Comparison of ENCODE assay signal across 26 mouse cellular contexts in the genomic region with DNA sequence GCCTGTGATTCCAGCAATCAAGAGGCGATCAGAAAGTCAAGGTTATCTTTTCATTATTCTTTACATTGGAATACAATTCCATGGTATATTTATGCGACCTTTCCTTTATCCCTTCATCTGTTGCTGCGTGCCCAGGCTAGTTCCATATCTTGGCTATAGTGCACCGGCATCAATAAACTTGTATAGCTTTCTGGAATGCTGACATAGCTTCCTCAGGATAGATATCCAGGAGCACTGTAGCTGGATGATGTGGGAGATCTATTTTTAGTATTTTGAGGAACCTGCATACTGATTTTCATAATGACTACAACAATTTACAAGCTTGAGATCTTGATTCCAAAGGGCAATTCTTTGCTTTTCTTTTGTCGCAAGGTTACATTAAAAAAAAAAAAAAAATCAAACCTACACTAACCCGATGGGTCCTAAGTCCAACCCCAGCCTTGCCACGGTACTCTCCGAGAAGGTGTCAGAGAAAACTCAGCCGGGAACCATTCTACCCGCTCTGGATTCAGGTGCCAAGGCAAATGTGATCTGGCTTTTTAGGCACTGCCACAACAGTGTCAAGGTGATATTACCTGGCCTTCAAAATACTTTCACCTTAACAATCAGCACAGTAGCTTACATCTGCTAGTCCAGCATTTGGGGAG. TPM values are rescaled to one million over a fixed set of nuclear protein-coding genes. Genes with fewer than 3 reads are reported as not detected.
DNase-seq lines count a peak whose midpoint lies in the region; ATAC-seq and TF ChIP-seq lines count a peak whose summit lies in the region.
"Had no signal": no experiment of that assay in that cellular context is flagged by ENCODE, and none has a peak within 500 bp of the region (broad histone marks: within the 10 kb centered on the region; RNA-seq: fewer than 3 reads in every experiment).

No protein-coding gene starts in this region.

- DNase-seq in kidney, adult 9 months: peak; percentile 61
- no peak for DNase-seq in testis, postnatal 14 days (ENCODE audit: low spot score)
- DNase-seq in kidney, postnatal 14 days: peak; percentile 51
- no peak for DNase-seq in hindbrain, embryonic 11.5 days (ENCODE audit: low spot score)
- no peak for DNase-seq in frontal cortex, postnatal 36 days (ENCODE audit: low spot score in 2 of 2)
- DNase-seq: adrenal gland, adult 8-10 months; B cell, adult 2 months; cerebellum, adult 2 months; cerebellum, postnatal 14 days; gastrocnemius, postnatal 14 days; layer of hippocampus, postnatal 36 days; left cerebral cortex, postnatal 4 days; thymus, adult 18-20 months; thymus, postnatal 25 days had no signal

- WGBS in kidney, embryonic 16.5 days: 85% methylated on average over 10 of the region's 10 CpGs
- WGBS in hindbrain, embryonic 11.5 days: 91% methylated on average over 10 of the region's 10 CpGs

- no peak for TF ChIP-seq CTCF in testis, adult 2 months (IDR thresholded peaks at IDR 0.05; ENCODE audit: control insufficient read depth, insufficient read depth, insufficient replicate concordance, low read depth, low read length)

- H3K27me3 ChIP-seq in kidney, embryonic 16.5 days (ENCODE audit: insufficient read depth, low read length): no peaks in the 10 kb centered on the region
- no peaks in the 10 kb centered on the region for H3K27me3 ChIP-seq in testis, adult 2 months (ENCODE audit: control insufficient read depth, insufficient read depth, low read length)
- H3K27me3 ChIP-seq in hindbrain, embryonic 11.5 days (ENCODE audit: control insufficient read depth, insufficient read depth, low read length): no peaks in the 10 kb centered on the region
- H3K27me3 ChIP-seq: hindbrain, embryonic 13.5 days; liver, embryonic 15.5 days; lung, embryonic 15.5 days; neural tube, embryonic 12.5 days; stomach, embryonic 15.5 days had no signal

- H3K36me3 ChIP-seq in kidney, embryonic 16.5 days (ENCODE audit: insufficient read depth, low read length): no peaks in the 10 kb centered on the region
- no peaks in the 10 kb centered on the region for H3K36me3 ChIP-seq in testis, adult 2 months (ENCODE audit: control insufficient read depth, insufficient read depth, low read length)
- no peaks in the 10 kb centered on the region for H3K36me3 ChIP-seq in hindbrain, embryonic 11.5 days (ENCODE audit: control insufficient read depth, insufficient read depth, low read length)
- H3K36me3 ChIP-seq: hindbrain, embryonic 13.5 days; liver, embryonic 15.5 days; lung, embryonic 15.5 days; midbrain, embryonic 10.5 days; neural tube, embryonic 12.5 days; stomach, embryonic 15.5 days had no signal

- H3K9me3 ChIP-seq in kidney, embryonic 16.5 days (ENCODE audit: low read length): no peaks in the 10 kb centered on the region
- H3K9me3 ChIP-seq in hindbrain, embryonic 11.5 days (ENCODE audit: control insufficient read depth, low read length): no peaks in the 10 kb centered on the region
- H3K9me3 ChIP-seq: hindbrain, embryonic 13.5 days; liver, embryonic 15.5 days; lung, embryonic 15.5 days; midbrain, embryonic 10.5 days; neural tube, embryonic 12.5 days; stomach, embryonic 15.5 days had no signal

- ATAC-seq in kidney, embryonic 16.5 days (ENCODE audit: low FRiP score, low TSS enrichment): no peak
- ATAC-seq in hindbrain, embryonic 11.5 days (ENCODE audit: low FRiP score): no peak
- ATAC-seq: activated CD4-positive, CD25-positive, alpha-beta regulatory T cell, adult 4 months; forebrain, embryonic 16.5 days had no signal

- no peak overlapping the region for H3K27ac ChIP-seq in kidney, embryonic 16.5 days (ENCODE audit: low read length)
- H3K27ac ChIP-seq in testis, adult 2 months (ENCODE audit: control insufficient read depth, insufficient read depth, low read depth, low read length): peak overlapping the region; percentile 11; the same call in 1 of the 2 replicates
- no peak overlapping the region for H3K27ac ChIP-seq in hindbrain, embryonic 11.5 days (ENCODE audit: low read depth, low read length)
- H3K27ac ChIP-seq: hindbrain, embryonic 13.5 days; liver, embryonic 15.5 days; midbrain, embryonic 10.5 days; neural tube, embryonic 12.5 days; stomach, embryonic 15.5 days had no signal

- TF ChIP-seq POLR2A in testis, adult 2 months (IDR thresholded peaks at IDR 0.05; ENCODE audit: control insufficient read depth, low read depth, low read length): no peak

- peaks cover 16% of the 10 kb centered on the region for H3K4me1 ChIP-seq in kidney, embryonic 16.5 days (ENCODE audit: insufficient read depth, low read length)
- peaks cover 14% of the 10 kb centered on the region for H3K4me1 ChIP-seq in testis, adult 2 months (ENCODE audit: control insufficient read depth, insufficient read depth, low read length)
- no peaks in the 10 kb centered on the region for H3K4me1 ChIP-seq in hindbrain, embryonic 11.5 days (replicated peaks; ENCODE audit: control insufficient read depth, insufficient read depth, low read length)
- H3K4me1 ChIP-seq: neural tube, embryonic 12.5 days had no signal

- no peak overlapping the region for H3K4me3 ChIP-seq in kidney, embryonic 16.5 days (ENCODE audit: low read length)
- H3K4me3 ChIP-seq in testis, adult 2 months (ENCODE audit: control insufficient read depth, low read depth, low read length): no peak overlapping the region
- no peak overlapping the region for H3K4me3 ChIP-seq in hindbrain, embryonic 11.5 days (ENCODE audit: low read depth, low read length)
- H3K4me3 ChIP-seq: erythroblast, embryonic 14.5 days; hindbrain, embryonic 13.5 days; liver, embryonic 15.5 days; lung, embryonic 15.5 days; midbrain, embryonic 10.5 days; myocyte; neural tube, embryonic 12.5 days; stomach, embryonic 15.5 days had no signal

- H3K4me2 ChIP-seq in kidney, embryonic 16.5 days (replicated peaks; ENCODE audit: low read depth, low read length): no peak overlapping the region
- H3K4me2 ChIP-seq in hindbrain, embryonic 11.5 days (replicated peaks; ENCODE audit: low read depth, low read length): no peak overlapping the region
- H3K4me2 ChIP-seq: hindbrain, embryonic 13.5 days; liver, embryonic 15.5 days; lung, embryonic 15.5 days; neural tube, embryonic 12.5 days; stomach, embryonic 15.5 days had no signal

- no peak overlapping the region for H3K9ac ChIP-seq in kidney, embryonic 16.5 days (replicated peaks; ENCODE audit: low read length)
- no peak overlapping the region for H3K9ac ChIP-seq in hindbrain, embryonic 11.5 days (ENCODE audit: low read depth, low read length)
- H3K9ac ChIP-seq: hindbrain, embryonic 13.5 days; liver, embryonic 15.5 days; lung, embryonic 15.5 days; neural tube, embryonic 12.5 days; stomach, embryonic 15.5 days had no signal

RNA-seq across cellular contexts. Expression of gene Ttpal, which starts 8.4 kb away (rescaled TPM):
- 34.0 and 35.7 TPM in 2 replicates for polyA plus RNA-seq in kidney, embryonic 16.5 days (2015; fragmentation: Nextera tagmentation; extraction: Ambion mirVana)
- polyA plus RNA-seq in testis, adult 2 months (2012; rRNA removed): 2.5 and 4.0 TPM in 2 replicates
- 40.2 and 42.2 TPM in 2 replicates for polyA plus RNA-seq in hindbrain, embryonic 11.5 days (2014; fragmentation: Nextera tagmentation; extraction: Ambion mirVana)

RNA-seq across cellular contexts. Expression of gene Serinc3, which starts 51.2 kb away (rescaled TPM):
- polyA plus RNA-seq in kidney, embryonic 16.5 days (2015; fragmentation: Nextera tagmentation; extraction: Ambion mirVana): 48.9 and 50.1 TPM in 2 replicates
- polyA plus RNA-seq in testis, adult 2 months (2012; rRNA removed): 208 and 270 TPM in 2 replicates
- 35.7 and 38.4 TPM in 2 replicates for polyA plus RNA-seq in hindbrain, embryonic 11.5 days (2014; fragmentation: Nextera tagmentation; extraction: Ambion mirVana)

Comparison
In these comparisons a context has a peak if more than half of its experiments do, and no peak if none do; other contexts are left out.
1. DNase-seq: peak in kidney, adult 9 months (single experiment) and kidney, postnatal 14 days (single experiment); none in testis, postnatal 14 days (single experiment), hindbrain, embryonic 11.5 days (single experiment) and frontal cortex, postnatal 36 days (0 of 2).